ENCODE assay signal across 8 mouse cellular contexts in the genomic region with DNA sequence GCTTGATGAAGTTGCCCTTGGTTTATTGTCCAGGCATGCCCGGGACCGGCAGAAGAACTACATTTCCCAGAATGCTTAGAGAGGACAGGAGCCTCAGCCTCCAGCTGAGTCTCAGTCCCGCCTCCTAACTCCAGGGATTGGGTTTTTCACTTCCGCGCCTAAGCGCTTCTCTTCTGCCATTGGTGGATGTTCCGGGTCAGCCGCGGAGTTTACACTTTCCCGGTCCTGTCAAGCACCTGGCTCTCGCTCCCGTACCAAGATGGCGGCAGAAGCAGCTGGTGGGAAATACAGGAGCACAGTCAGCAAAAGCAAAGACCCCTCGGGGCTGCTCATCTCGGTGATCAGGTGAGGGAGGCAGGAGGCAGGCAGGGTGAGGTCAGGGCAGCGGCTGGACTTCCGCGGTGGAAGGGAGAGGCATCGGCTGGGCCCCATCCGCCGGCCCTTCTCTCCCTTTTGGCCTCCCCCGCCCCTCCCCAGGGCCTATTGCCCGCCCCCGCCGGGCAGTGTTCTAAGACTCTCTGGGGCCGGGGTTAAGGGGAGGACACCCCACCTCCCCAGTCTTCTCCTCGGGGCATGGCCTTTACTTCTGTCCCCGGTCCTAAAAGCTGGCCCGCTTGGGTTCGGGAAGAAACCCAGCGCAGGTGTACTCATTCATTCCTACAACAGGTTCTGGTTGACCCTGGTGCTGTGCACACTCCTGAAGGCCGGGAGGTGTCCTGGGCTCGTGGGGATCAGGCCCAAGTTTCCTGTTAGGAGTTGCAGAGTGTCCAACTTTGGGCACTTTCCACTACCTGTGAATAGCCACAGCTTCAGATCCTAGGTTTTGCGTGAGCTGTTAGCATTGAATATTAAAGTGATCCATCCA. TPM values are rescaled to one million over a fixed set of nuclear protein-coding genes. Genes with fewer than 3 reads are reported as not detected.
DNase-seq lines count a peak whose midpoint lies in the region; ATAC-seq and TF ChIP-seq lines count a peak whose summit lies in the region.

Exoc4 (plus strand) TSS at position 192 of the 865 bp plus-strand sequence.

- H3K36me3 ChIP-seq in hindbrain, embryonic 10.5 days = no peaks in the 10 kb centered on the region
- no peaks in the 10 kb centered on the region for H3K36me3 ChIP-seq in lung, postnatal 0 days (ENCODE audit: insufficient read depth, low read length)

- TF ChIP-seq EP300 in lung, postnatal 0 days (IDR thresholded peaks at IDR 0.05) = no peak

- DNase-seq in MN1 (ENCODE audit: low spot score) = peak; percentile 97
- peak; percentile 97 for DNase-seq in cerebellum, adult 9-10 months
- DNase-seq in hindbrain, embryonic 10.5 days (ENCODE audit: low spot score) = peak; percentile 95
- DNase-seq in layer of hippocampus, adult 9-11 months = peak; percentile 98
- peak; percentile 99 for DNase-seq in lung, postnatal 0 days (ENCODE audit: low spot score)
- DNase-seq in ovary, postnatal 14 days (ENCODE audit: low spot score) = peak; percentile 84
- DNase-seq in thymus, postnatal 14 days = peak; percentile 94

- peak within 1 kb of the TSS; percentile 71 for H3K9ac ChIP-seq in lung, postnatal 0 days (replicated peaks; ENCODE audit: low read depth)

- ATAC-seq in frontal cortex, adult (ENCODE audit: low TSS enrichment) = peak; percentile 100
- peak; percentile 100 for ATAC-seq in lung, postnatal 0 days

- no peaks in the 10 kb centered on the region for H3K9me3 ChIP-seq in hindbrain, embryonic 10.5 days
- no peaks in the 10 kb centered on the region for H3K9me3 ChIP-seq in lung, postnatal 0 days (ENCODE audit: low read length)

- peaks cover 12% of the 10 kb centered on the region for H3K4me1 ChIP-seq in hindbrain, embryonic 10.5 days (replicated peaks)
- H3K4me1 ChIP-seq in lung, postnatal 0 days (ENCODE audit: insufficient read depth, low read depth, low read length) = no peaks in the 10 kb centered on the region

- no peaks in the 10 kb centered on the region for H3K27me3 ChIP-seq in hindbrain, embryonic 10.5 days (ENCODE audit: insufficient read depth, poor library complexity, severe bottlenecking)
- H3K27me3 ChIP-seq in lung, postnatal 0 days (replicated peaks; ENCODE audit: insufficient read depth, low read length) = no peaks in the 10 kb centered on the region

- peak within 1 kb of the TSS; percentile 96 for H3K27ac ChIP-seq in hindbrain, embryonic 10.5 days
- H3K27ac ChIP-seq in lung, postnatal 0 days (ENCODE audit: low read length) = 0 out of 2 replicates have a peak within 1 kb of the TSS, but pooled peaks have one; percentile 22

- 2% methylated on average over 34 of the region's 34 CpGs for WGBS in hindbrain, embryonic 10.5 days
- 1% methylated on average over 31 of the region's 34 CpGs for WGBS in lung, postnatal 0 days

- peak within 1 kb of the TSS; percentile 86 for H3K4me2 ChIP-seq in lung, postnatal 0 days (replicated peaks; ENCODE audit: low read depth, low read length)

- H3K4me3 ChIP-seq in hindbrain, embryonic 10.5 days = peak within 1 kb of the TSS; percentile 92
- H3K4me3 ChIP-seq in lung, postnatal 0 days (ENCODE audit: low read depth, low read length) = peak within 1 kb of the TSS; percentile 85

- TF ChIP-seq CTCF in lung, postnatal 0 days (IDR thresholded peaks at IDR 0.05) = no peak

RNA-seq across cellular contexts. Expression of gene Exoc4, which starts in this region (rescaled TPM):
- 35.9 and 36.7 TPM in 2 replicates for polyA plus RNA-seq in hindbrain, embryonic 10.5 days (2016; fragmentation: Nextera tagmentation; extraction: Ambion mirVana)
- 11.7 and 15.1 TPM in 2 replicates for polyA plus RNA-seq in lung, postnatal 0 days (2015; fragmentation: Nextera tagmentation; extraction: Ambion mirVana)

Comparison
In these comparisons a context has a peak if more than half of its experiments do, and no peak if none do; other contexts are left out.
1. Peak in every context shown above with its lines: DNase-seq, ATAC-seq, H3K4me3 ChIP-seq and H3K27ac ChIP-seq.